Mouse (Mus musculus) R1 (cell line): ENCODE data around the gene Zfp799.
"Not testable (repeated sequence)": the region's sequence is repeated elsewhere in the genome, so short reads cannot be mapped to it uniquely, and the experiment has no call there.

Experiments used
- DNase-seq: peaks from one replicate; pipeline ENCODE4 v3.0.0-alpha.2; 2018; ENCODE audit warnings: low read depth, low spot score

The Zfp799 gene

DNA sequence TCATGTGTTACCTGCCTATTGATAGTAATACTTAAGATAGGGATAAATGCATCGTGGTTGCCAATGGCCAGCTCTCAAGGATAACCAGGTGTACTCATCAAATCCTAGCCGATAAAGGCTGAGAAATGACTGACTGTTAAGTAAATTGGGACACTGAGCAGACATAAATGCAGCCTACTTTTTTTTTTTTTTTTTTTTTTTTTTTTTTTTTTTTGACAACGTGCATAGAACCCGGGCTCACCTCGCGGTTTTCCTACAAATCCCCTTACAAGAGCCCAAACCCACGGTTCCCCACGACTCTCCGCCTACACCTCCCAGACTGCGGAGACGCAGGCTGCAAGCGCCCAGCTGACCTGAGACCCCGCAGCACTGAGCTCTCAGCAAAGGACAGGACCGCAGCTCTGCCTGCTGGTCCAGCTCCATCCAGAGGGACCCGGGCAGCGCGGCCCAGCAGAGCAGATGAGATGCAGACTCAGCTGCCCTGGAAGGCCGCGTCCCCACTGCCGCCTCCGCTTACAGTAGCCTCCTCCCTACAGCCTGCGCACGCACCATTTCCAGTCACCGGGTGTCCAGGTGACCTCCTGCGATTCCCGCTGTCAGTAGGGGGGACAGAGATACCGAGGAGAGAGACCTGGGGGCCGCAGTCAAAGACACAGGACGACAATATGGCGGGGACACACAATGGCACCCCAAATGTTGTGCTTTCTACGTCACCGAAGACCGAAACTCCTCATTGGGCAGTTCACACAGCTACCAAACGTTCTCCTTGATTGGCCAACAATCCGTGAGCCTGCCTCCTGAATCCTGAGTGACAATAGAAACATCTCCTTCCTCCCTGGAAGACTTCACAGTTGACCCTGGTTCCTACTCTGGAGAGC lies at the start of gene Zfp799:
Gene Zfp799, minus strand, starts transcription at position 722 of the 878 bp plus-strand sequence.
- peak; percentile 96 for DNase-seq

DNA sequence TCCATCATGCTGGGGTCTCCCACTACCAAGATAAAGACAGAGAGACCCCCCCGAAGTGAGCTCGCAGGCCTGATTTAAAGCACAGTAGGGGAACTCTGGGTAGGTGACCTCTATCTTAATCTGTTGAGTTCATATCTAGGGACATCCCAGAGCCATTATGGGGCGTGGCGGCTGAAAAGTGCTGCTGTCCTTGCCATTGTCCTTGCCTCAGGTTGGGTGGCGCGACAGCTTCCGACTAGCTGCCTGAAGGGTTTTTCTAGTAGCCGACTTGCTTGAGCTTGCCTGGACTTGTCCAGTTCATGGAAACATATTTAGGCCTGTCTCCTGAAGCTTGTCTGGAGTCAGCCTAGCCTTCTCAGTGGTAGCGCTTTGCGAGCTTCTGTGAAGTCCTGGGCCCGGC lies 48.7 kb upstream of the Zfp799 start:
- peak; percentile 84 for DNase-seq

DNA sequence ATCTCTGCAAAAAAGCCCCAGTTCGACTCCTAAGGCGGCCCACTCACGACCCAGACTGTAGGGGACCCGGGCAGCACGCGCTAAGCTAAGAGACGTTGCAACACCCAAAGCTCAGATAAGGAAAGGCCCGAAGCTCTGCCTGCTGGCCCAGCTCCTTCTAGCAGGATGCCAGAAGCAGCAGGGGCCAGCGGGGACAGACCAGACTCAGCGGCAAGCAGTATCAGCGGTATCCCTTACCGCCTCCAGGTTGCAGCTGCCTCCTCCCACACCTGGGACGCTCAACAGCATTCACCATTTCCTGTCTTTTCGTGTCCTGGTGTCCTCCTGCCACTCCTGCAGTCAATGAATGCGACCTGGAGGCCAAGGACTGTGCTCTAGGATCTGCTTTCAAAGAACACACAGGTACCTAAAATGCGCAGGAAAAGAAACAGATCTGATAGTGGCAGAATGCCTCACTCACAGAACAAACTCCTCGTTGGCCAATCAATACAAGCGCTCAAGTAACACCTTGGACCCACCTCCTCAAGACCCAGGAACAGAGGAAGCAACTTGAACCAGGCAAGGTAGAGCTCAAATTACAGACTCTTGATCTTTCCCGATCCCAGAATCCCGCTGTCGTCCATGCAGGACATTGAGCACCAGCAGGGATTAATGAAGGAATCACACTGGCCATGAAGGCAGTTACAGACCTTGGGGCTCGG lies 47.6 kb upstream of the Zfp799 start:
- peak; percentile 93 for DNase-seq

DNA sequence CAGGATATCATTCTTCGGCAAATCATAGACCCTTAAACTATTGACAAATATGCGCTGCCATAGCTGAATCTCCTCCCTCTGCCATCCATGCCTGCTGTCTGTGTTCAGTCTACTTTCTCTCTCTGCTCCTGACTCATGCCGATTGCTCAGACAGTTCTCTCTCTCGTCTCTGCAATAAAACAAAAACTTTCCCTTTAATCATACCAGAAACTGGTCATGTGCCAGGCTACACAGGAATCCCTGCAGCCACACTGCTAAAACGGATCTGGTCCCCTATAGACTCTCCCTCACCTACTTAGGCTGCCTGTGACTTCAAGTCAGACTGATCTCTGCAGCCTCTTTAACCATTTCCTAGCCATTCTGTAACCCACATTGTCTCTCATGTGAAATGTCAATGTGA lies 42.6 kb upstream of the Zfp799 start:
- no peak for DNase-seq

DNA sequence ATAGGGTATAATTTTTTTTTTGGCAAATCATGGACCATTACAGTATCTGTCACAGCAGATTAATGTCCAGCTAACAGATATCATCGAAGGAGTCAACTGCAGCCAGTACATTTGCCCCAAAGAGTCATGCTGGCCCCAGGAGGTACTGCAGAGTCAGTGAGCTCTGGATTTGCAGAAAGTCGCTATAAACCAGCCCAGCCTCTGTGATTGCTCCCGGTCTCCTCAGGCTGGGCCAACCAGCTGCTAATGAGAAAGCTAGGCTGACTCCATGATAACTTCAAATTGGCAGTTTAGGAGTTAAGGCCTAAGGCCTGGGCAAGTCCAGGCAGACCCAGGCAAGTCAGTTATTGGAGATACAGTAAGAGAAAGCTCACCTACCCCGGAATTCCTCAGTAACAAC lies 42.0 kb upstream of the Zfp799 start:
- DNase-seq, result peak; percentile 59

DNA sequence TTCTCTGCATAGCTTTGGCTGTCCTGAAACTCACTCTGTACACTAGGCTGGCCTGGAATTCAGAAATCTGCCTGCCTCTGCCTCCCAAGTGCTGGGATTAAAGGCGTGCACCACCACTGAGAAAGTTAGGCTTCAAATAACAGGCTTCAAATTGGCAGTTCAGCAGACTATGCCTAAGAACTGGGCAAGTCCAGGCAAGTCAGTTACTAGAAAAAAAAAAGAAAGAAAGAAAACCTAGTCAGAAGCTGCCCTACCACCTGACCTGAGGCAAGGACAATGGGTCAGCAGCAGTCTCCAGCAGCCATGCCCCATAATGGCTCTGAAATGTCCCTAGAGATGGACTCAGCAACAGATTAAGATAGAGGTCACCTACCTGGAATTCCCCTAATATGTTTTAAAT lies 41.4 kb upstream of the Zfp799 start:
- peak; percentile 46 for DNase-seq

DNA sequence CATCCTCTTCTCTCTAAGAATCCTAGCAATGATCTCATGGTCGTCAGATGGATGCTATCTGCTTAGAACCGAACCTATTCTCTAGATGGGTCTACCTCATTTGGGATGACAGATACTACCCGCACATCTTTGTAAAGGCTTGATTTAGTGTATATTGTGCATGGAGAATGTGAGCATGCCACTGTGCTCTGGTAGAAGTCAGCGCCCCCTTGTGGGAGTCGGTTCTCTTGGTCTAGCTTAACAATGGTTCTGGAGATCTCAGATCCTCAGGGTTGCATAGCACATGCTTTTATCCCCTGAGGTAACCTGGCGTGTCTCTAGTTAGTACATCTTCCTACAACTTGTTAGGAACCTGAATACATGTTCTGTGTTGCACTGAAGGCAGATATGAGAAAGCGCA lies 37.2 kb upstream of the Zfp799 start:
- DNase-seq, result not testable (repeated sequence)

DNA sequence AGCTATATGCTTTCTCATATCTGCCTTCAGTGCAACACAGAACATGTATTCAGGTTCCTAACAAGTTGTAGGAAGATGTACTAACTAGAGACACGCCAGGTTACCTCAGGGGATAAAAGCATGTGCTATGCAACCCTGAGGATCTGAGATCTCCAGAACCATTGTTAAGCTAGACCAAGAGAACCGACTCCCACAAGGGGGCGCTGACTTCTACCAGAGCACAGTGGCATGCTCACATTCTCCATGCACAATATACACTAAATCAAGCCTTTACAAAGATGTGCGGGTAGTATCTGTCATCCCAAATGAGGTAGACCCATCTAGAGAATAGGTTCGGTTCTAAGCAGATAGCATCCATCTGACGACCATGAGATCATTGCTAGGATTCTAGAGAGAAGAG lies 26.7 kb upstream of the Zfp799 start:
- not testable (repeated sequence) for DNase-seq

DNA sequence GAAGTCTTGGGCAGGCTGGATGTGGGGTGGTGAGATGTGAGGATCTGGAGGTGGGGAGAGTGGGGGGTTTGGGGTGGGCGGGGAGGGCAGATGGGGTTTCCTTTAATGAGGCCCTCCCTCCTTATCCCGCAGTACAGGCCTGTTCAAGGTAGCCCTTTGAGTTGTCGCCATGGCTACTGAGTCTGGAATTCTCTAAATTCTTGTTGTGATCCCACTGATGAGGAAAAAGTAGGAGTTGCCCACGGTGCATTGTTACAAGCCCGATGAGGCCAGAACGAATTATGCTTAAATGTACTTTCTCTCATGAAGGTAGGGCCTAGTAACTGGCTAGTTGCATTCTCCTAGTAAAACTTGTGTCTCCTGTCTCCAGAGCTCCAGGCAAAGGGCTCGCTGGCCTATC lies 21.5 kb upstream of the Zfp799 start:
- peak; percentile 85 for DNase-seq

DNA sequence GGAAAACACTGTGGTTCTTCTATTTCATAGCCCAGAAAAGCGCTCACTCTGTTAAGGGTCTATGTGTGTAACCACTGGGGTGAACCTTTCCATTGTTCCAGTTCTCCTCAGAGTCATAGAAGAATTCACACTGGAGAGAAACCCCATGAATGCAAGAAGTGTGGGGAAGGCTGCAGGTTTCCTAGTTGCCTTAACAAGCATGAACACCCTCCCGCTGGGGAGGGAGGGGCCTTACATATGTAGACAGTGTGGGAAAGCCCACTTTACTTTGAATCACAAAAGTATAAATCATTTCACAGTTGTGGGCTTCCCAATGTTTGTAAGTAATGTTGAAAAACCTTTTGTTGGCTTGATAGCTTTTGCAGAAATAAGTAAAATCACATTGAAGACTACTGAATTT lies 11.3 kb upstream of the Zfp799 start:
- DNase-seq, result peak; percentile 56

DNA sequence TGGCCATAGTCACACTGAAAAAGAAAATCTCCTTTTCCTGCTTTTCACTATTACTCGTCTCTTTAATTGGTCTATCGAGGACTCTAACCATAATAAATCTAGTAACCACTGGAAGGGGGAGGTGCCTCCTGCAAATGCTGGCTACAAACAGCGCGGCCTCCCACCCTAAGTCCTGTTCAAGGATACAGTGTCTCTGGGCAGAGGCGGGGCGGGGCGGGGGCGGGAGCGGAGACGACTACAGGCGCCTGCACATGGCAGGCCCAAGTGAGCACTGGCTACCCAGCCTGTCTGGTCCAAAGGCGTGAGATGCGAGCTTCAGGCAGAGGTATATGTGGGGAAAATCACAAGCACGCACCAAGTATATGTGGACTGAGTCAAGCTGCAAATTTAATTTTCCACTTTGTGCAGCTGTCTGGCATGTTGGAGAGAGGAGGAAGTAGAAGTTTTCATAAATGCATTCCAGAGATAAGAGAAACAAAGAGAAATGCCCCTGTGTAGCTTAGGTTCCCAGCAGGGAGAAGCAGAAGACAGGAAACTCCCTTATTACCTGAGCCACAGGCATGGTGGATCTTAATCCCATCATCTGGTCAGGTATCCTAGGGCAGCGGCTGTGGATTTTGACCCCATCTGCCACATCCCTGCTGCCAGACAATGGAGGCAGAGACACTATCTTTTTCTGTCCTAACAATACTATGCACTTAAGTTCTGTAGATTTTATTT lies 9.2 kb upstream of the Zfp799 start:
- peak; percentile 59 for DNase-seq

DNA sequence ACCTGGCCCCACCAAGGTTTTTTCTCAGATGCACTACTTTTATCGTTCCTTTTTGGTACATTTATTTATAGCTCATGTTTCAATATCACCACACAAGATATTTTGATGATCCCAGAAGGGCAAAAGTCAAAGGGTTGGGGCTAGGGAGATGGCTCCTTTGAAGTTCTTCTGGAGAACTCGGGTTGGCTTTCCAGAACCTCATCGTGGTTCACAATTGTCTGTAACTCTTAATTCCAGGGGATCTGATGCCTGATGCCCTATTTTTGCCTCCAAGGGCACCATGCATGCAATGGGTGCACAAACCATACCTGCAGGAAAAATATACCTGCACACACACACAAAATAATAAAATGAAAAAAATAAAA lies 339 bp upstream of the Zfp799 start:
- DNase-seq, result no peak

DNA sequence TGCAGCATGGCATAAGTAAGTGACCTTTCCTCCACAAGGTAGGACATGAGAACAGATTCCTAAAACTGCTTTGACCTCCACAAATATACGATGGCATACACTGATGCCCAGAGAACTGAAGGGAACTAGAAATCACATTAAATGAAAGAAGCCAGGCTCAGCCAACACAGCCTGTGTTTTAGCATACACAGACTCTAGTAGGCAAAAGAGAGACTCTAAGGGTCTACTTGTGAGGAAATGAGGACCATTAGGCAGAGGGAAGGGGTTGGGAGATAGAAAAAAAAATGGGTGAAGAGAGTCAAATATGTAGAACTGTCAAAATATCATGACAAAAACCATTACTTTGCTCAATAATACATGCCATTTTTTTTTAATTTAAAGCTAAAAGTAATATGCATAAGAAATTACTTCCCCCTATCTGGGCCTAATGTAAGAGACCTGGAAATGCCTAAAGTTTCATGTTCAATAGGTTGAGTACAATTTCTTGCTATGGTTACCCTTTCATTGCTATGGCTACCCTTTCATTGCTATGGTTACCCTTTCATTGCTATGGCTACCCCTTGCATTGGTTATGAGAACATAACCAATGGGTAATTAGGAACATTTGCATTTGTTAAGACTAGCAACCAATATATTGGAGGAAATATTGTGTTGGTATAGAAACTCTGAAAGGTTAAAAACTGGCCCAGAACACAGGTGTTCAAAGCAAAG lies 13.8 kb downstream of the Zfp799 start:
- DNase-seq, result no peak

DNA sequence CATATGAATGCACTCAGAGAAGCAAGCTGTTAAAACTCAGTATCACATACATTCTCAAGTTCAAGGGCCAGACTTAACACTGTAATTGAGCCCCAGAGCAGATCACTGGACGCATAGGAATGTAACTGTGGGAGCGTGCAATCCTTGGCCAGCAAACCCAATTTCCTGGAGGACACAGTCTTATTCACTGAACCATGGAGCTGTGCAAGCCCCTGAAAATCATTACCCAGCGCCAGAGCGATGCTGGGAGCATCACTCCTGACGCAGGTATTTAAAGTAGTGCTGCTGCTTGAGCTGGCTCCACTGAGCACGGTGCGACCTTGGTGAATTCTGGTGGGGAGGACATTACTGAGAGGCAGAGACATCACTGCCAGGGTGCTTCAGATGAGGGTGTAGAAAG lies 15.9 kb downstream of the Zfp799 start:
- DNase-seq, result no peak

DNA sequence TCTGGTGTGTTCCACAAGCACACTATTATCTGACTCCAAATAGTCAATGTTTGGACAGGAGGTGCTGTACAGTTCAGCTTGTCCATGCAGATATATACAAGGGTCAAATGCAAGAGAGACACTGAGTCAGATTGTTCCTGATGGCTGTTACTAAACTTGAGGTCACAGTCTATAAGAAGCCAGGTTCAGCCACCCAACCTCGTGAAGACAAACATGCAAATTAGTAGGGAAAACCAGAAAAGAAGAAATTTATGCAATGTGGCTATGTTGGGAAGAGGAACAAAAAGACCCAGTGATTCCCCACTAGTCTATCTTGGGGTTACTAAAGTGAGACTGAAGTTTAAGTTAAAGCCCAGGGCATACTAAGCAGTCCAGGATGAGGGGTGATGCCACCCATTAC lies 19.4 kb downstream of the Zfp799 start:
- no peak for DNase-seq

DNA sequence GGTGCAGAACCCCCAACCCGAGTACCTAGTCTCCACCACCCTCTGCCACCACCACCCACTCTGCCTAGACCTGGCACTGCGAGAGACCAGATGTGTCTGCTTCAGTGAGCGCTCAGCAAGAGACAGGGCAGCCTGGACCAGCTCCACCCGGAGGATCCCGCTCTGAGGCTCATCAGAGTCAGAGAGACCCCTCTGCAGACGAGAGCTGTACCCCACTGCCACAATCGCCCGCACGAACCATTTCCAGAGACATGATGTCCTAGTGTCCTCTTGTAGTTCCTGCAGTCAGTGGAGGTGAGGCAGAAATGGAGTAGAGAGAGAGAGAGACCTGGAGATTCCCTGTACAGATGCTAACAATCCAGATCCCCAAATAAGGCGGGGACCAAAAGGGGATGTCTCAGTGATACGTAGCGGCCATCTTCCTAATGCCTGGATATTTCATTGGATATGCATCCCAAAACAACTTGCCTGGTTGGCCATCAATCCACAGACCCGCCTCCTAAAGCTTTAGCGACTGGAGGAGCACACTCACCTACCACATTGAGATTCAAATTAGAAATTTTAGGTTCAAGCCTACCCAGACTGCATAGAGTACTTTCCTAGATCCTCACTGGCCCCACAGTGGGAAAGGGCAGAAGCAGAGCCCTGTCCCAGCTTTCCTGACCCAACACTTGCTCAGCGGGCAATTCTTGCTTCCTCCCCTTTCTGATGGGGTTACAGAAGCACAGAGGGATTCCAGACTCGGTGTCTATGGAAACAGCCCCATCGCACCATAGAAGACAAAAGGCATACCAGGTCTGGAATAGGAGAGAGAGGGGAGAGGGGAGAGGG lies 20.3 kb downstream of the Zfp799 start, which contains the start of gene Zfp811:
Gene Zfp811, minus strand, starts transcription at position 388 of the 831 bp plus-strand sequence.
- peak; percentile 97 for DNase-seq

DNA sequence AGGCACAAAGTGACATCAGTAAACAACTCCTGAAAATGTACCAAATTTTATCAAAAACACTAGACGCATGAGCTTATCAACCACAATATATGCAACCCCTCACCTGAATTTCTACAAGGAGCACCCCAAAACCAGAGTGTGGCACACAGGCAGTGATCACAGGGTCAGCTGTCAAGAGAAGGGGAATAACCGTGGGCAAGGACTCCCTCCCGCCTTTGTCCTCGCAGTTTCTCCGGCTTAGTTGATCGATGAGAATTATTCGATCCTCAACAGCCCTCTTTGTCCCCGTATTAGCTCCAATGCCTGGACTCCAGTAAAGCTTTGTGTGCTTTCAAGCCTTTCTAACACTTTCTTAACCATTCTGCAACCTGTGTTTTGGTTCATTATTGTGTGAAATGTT lies 21.1 kb downstream of the Zfp799 start:
- DNase-seq, result no peak

DNA sequence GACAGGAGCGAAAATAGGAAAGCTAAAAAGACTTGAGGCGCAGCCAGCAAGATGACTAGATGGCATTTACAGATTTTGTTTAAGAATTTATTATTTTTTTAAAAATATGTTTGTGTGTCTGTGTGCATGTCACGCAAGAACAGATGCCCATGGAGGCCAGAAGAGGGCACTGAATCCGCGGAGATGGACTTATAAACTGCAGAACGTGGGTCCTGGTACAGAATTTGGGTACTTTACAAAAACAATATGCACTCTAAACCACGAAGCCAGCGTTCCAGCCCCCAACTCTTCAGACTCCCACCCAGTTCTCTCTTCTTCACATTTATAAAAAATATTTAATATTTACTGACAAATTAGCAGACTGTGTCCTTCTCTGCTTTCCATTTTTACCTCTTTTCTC lies 40.8 kb downstream of the Zfp799 start:
- no peak for DNase-seq

DNA sequence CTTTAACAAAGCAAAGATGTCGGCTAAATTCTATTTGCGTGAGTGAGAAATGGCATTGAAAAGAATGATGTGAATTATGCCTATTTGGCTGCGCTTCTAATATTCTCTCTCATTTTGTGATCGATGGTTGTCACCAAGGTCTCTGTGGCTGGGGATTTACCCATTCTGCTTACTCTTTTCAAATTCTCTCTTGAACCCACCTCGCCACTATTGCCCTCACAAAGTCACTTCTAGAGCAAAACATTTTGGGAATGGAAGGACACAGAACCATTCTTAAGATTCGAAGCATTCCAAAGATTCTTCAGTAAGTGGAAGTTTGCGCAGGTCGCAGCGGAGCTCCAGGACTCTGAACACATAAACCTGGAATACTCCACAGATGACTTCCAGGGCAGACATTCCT lies 41.5 kb downstream of the Zfp799 start:
- peak; percentile 56 for DNase-seq

DNA sequence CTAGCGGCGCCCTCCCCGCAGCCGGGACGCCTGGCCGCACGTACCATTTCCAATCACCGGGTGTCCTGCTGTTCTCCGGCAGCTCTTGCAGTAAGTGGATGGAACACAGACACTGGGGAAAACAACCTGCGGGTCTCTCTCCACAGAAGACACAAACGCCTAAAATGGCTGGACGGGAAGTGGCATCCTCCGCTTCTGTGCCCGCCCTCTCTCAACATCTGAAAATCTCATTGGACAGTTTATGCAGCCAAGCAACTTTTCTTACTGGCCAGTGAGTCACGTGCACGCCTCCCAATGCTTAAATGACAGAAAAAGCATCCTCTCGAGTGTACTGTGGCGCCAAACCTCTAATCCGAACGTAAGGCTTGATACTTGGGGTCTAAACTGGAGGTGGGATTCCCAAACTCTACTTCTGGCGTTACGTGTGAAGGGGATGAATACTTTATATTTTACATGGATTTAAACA lies 41.9 kb downstream of the Zfp799 start, which contains the start of gene Zfp871:
Gene Zfp871, minus strand, starts transcription at position 194 of the 466 bp plus-strand sequence.
- DNase-seq, result peak; percentile 98
